Mouse (Mus musculus): ENCODE results near the gene Pi4kb. TPM values are rescaled to one million over a fixed set of nuclear protein-coding genes. Genes with fewer than 3 reads are reported as not detected.
A peak's percentile ranks its signal among the peaks of the same experiment; 100 is the strongest.
"Not testable (repeated sequence)": the region's sequence is repeated elsewhere in the genome, so short reads cannot be mapped to it uniquely, and the experiment has no call there.

Pi4kb gene
- polyA plus RNA-seq (2012; rRNA removed): 14.2 and 20.9 TPM in 2 replicates

DNA sequence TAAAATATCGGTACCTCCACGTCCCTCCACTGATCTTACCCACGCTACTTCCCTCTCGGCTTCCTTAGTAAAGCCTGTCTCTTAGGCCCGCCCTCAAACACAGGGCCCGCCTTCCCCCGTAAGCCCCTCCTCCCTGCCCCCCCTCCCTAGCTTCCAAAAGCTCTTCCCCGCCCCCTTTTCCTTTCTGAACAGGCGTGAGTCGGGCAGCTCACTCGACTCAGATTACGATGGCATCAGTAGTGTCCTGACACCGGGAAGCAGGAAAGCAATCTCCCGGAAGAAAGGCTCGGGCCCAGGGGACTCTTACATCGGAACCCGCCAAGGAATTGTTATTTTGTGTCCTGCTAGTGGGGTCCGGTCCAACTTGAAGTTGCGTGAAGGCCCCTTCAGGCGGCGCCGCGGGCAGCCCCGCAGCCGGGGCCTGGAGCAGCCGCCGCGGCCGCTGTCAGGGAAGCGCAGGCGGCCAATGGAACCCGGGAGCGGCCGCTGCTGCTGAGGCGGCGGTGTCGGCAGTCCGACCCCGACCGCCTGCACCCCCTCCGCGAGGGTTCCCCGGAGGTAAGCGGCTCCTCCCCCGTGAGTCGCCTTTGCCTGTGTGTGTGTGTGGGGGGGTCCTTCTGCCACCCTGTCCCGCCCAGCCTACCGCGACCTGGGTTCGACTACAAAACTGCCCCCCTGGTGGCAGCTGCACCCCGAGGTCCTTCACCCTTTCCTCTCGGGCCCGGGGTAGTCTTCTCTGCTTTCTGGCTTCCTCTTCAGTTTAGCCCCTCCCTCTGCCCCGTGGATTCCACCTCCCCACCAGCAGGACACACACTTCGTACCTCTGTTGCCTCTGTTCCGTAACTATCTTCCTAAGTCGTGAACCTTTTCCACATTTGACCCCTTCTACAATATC lies at the start of gene Pi4kb:
TSS of gene Pi4kb (plus strand) at position 204 of the 895 bp plus-strand sequence.
- peak within 1 kb of the TSS; percentile 87 for H3K4me3 ChIP-seq (ENCODE audit: low read depth, low read length)
- TF ChIP-seq CTCF (IDR thresholded peaks at IDR 0.05; ENCODE audit: extremely low read depth, insufficient read length, insufficient replicate concordance, low read depth, low read length) (no peak), POLR2A (IDR thresholded peaks at IDR 0.05; ENCODE audit: low read depth, low read length) (peak; percentile 46; the same call in 1 of the 2 replicates)
- no peaks in the 10 kb centered on the region for H3K4me1 ChIP-seq (ENCODE audit: control insufficient read depth, insufficient read depth, insufficient read length, low read length)
- under 1% methylated on average over 51 of the region's 57 CpGs for WGBS
- H3K36me3 ChIP-seq (ENCODE audit: control insufficient read depth, insufficient read depth, low read length): no peaks in the 10 kb centered on the region; the same call in 1 of the 2 replicates
- peak within 1 kb of the TSS; percentile 91 for H3K27ac ChIP-seq (ENCODE audit: insufficient read depth, low read depth, low read length)
- no peaks in the 10 kb centered on the region for H3K27me3 ChIP-seq (ENCODE audit: control insufficient read depth, insufficient read depth, low read length)

DNA sequence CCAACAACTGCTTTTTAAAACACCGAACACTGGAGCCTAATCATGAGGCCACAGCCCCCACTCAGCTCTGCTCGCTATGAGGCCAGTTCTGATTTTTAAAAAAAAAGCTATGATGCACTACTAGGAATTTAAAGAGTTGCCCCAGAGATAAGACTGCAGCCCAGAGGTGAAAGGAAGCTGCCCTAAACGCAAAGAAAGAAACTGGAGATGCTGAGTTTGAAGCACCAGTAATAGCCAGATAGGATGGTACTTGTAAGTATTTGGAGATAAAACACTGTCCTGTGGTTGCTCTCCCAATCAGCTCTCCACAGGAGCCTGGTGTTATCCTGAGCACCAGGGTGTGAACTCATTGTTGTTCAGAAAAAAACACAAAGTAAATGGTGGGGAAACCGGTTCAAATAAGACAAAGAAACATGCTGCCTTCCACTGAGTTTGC lies 48.2 kb upstream of the Pi4kb start:
- H3K4me3 ChIP-seq (ENCODE audit: low read depth, low read length); H3K4me1 ChIP-seq (ENCODE audit: control insufficient read depth, insufficient read depth, insufficient read length, low read length); H3K27ac ChIP-seq (ENCODE audit: insufficient read depth, low read depth, low read length); H3K36me3 ChIP-seq (ENCODE audit: control insufficient read depth, insufficient read depth, low read length); H3K27me3 ChIP-seq (ENCODE audit: control insufficient read depth, insufficient read depth, low read length): not testable (repeated sequence)
- WGBS: 75% methylated on average over 4 of the region's 4 CpGs

GRCm38 (mm10) chr3:94928979-94929378 lies 45.6 kb upstream of the Pi4kb start:
- H3K4me3 ChIP-seq (ENCODE audit: low read depth, low read length); H3K36me3 ChIP-seq (ENCODE audit: control insufficient read depth, insufficient read depth, low read length); H3K27me3 ChIP-seq (ENCODE audit: control insufficient read depth, insufficient read depth, low read length); H3K27ac ChIP-seq (ENCODE audit: insufficient read depth, low read depth, low read length): not testable (repeated sequence)
- 90% methylated on average over 4 of the region's 4 CpGs for WGBS
- H3K4me1 ChIP-seq (ENCODE audit: control insufficient read depth, insufficient read depth, insufficient read length, low read length): peaks cover 11% of the 10 kb centered on the region

DNA sequence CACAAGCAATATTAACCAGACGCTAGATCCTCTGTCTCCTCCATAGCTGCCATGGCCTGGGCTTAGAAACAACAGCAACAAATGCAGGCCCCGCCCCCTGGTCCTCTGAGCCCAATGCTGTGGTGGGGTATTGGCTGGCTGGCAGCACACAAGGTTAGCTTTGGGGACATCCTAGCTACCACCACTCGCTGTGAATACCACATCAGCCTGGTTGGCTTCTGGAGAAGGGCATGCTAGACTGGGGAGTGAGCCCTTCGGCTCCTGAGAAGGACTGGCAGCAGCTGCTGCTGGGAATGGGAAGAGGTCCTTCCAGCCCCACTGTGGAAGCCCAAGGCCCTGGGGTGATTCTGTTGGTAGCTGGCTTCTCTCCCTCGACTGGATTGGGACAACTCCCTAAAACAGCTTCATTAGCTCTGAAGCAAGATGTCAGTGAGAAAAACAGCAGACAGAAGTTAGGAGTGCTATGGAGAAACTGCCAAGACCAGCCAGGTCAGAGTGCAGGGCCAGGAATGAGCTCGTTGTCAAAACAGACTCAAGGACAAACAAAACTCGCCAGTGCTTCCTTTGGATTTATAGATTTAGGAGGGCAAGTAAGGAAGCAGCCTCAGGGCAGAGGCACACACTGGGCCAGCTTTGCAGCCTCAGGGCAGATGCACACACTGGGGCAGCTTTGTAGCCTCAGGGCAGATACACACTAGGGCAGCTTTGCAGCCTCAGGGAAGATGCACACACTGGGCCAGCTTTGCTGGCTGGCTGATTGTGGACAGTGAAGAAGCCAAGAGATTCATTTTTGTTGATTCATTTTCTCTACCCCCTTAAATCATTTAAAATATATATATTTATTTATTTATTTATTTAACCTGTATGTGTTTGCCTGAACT lies 43.9 kb upstream of the Pi4kb start:
- not testable (repeated sequence) for H3K36me3 ChIP-seq (ENCODE audit: control insufficient read depth, insufficient read depth, low read length); H3K4me1 ChIP-seq (ENCODE audit: control insufficient read depth, insufficient read depth, insufficient read length, low read length); H3K27me3 ChIP-seq (ENCODE audit: control insufficient read depth, insufficient read depth, low read length); H3K4me3 ChIP-seq (ENCODE audit: low read depth, low read length)
- peak overlapping the region; percentile 35; the same call in 1 of the 2 replicates for H3K27ac ChIP-seq (ENCODE audit: insufficient read depth, low read depth, low read length)
- 34% methylated on average over 7 of the region's 7 CpGs for WGBS

DNA sequence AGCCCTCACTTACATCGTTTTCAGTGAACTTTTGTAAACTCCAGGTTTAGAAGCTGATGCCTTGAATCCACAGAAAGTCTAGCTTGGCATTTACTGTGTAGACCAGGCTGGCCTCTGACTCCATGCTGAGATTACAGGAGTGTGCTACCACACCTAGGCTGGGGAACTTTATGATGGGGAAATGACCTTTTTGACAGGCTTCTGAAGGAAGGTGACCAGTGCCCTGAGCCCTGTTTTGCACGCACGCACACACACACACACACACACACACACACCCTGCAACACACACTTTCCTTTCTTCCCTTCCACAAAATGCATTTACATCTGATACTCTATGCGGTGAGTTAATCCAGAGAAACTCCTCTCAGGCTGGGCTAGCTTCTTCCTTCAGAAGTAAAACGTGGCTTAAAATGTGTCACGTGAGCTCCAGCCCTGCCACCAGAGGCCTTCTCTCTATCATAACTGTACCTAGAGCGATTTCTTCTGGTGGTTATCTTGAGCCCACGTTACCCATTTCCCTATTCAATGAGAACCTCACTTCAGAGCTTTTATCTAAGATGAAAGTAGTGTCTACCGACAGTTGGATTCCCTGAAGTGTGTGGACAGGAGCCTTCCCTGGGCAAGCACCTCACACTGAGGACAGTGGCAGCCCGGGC lies 43.0 kb upstream of the Pi4kb start:
- not testable (repeated sequence) for H3K4me1 ChIP-seq (ENCODE audit: control insufficient read depth, insufficient read depth, insufficient read length, low read length); H3K36me3 ChIP-seq (ENCODE audit: control insufficient read depth, insufficient read depth, low read length); H3K4me3 ChIP-seq (ENCODE audit: low read depth, low read length); H3K27me3 ChIP-seq (ENCODE audit: control insufficient read depth, insufficient read depth, low read length); H3K27ac ChIP-seq (ENCODE audit: insufficient read depth, low read depth, low read length)
- 93% methylated on average over 10 of the region's 10 CpGs for WGBS

- WGBS: 45% methylated on average over 2 of the region's 2 CpGs
- not testable (repeated sequence) for H3K36me3 ChIP-seq (ENCODE audit: control insufficient read depth, insufficient read depth, low read length); H3K4me1 ChIP-seq (ENCODE audit: control insufficient read depth, insufficient read depth, insufficient read length, low read length); H3K4me3 ChIP-seq (ENCODE audit: low read depth, low read length); H3K27me3 ChIP-seq (ENCODE audit: control insufficient read depth, insufficient read depth, low read length); H3K27ac ChIP-seq (ENCODE audit: insufficient read depth, low read depth, low read length)
These were observed 42.3 kb upstream of the Pi4kb start for GRCm38 (mm10) chr3:94932279-94932678.

DNA sequence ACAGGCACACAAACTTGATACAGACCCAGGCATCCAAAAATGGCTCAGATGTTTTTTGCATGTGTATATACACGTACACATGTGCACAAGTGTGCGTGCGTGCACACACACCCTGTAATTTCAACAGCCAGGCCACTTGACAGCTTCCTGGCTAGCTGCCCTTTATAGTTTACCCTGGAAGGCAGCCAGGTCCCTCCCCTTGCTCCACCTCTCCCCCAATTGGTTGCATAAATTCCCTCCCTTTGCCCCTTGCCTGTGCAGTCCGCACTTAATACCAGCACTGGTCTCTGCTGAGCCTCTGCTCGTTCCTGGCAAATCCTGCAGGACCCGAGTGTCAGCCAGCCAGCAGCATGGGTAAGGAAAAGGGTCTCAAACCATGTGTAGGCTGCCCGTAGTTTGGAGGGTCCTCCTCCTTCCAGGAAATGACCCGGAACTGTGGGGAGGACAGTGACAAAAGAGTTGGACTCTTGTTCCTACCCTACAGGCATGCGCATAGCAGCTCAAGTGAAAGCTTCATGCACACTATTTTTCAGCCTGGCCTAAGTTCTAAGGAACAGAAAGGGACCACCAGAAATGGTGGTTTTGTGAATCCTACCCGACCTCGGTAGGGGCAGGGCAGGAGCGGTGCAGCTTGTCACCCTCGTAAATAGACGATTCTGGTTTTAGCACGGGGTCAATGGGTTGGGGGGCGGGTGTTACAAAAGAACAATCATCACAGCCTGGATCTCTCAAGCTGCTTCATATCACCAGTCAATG lies 41.5 kb upstream of the Pi4kb start, which contains the start of gene Selenbp1:
TSS of gene Selenbp1 (plus strand) at position 248 of the 756 bp plus-strand sequence.
- 0 out of 2 replicates have a peak, but pooled peaks cover 1% of the 10 kb centered on the region for H3K36me3 ChIP-seq (ENCODE audit: control insufficient read depth, insufficient read depth, low read length)
- peak; percentile 85 for TF ChIP-seq POLR2A (IDR thresholded peaks at IDR 0.05; ENCODE audit: low read depth, low read length)
- no peak for TF ChIP-seq CTCF (IDR thresholded peaks at IDR 0.05; ENCODE audit: extremely low read depth, insufficient read length, insufficient replicate concordance, low read depth, low read length)
- H3K27ac ChIP-seq (ENCODE audit: insufficient read depth, low read depth, low read length): peak within 1 kb of the TSS; percentile 74
- peaks cover 9% of the 10 kb centered on the region for H3K4me1 ChIP-seq (ENCODE audit: control insufficient read depth, insufficient read depth, insufficient read length, low read length)
- H3K4me3 ChIP-seq (ENCODE audit: low read depth, low read length): peak within 1 kb of the TSS; percentile 65
- WGBS: 2% methylated on average over 16 of the region's 16 CpGs
- no peaks in the 10 kb centered on the region for H3K27me3 ChIP-seq (ENCODE audit: control insufficient read depth, insufficient read depth, low read length)

DNA sequence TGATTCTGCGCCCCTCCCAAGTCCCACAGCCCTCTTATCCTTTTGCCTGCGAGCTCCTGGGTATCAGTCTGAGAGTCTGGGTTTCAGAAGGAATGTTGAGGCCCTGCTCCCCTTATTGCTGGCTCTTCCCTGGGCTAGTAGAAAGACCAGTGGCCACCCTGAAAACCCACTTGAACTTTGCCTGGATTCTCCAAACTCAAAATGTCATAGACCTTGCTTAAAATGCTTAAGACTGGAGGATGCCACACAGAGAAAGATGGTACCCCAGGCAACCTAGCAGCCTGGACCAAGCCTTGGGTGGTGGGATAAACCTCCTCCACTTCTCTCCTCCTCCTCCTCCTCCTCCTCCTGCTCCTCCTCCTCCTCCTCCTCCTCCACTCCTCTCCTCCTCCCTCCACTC lies 40.9 kb upstream of the Pi4kb start:
- not testable (repeated sequence) for H3K27ac ChIP-seq (ENCODE audit: insufficient read depth, low read depth, low read length); H3K36me3 ChIP-seq (ENCODE audit: control insufficient read depth, insufficient read depth, low read length); H3K4me1 ChIP-seq (ENCODE audit: control insufficient read depth, insufficient read depth, insufficient read length, low read length); H3K27me3 ChIP-seq (ENCODE audit: control insufficient read depth, insufficient read depth, low read length)
- no CpG with 5 or more reads among the region's 2 CpGs for WGBS
- H3K4me3 ChIP-seq (ENCODE audit: low read depth, low read length): peak overlapping the region; percentile 65; the same call in 1 of the 2 replicates

DNA sequence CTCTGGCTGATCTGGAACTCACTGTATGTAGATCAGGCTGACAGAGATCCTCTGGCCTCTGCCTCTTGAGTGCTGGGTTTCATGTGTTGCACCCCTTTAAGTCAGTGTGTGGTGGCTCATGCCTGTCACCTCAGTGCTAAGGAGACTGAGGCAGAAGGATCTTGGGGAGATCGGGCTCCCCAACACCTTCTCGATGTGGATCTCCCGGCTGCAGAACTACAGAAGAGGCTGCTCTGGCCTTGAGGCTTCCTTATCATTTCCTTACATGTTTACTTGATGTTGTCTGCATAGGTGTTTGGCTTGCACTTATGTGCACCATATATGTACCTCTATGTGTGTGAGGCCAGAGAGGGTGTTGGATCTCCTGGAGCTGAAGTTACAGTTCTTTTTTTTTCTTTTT lies 40.0 kb upstream of the Pi4kb start:
- H3K36me3 ChIP-seq (ENCODE audit: control insufficient read depth, insufficient read depth, low read length); H3K4me1 ChIP-seq (ENCODE audit: control insufficient read depth, insufficient read depth, insufficient read length, low read length); H3K4me3 ChIP-seq (ENCODE audit: low read depth, low read length); H3K27me3 ChIP-seq (ENCODE audit: control insufficient read depth, insufficient read depth, low read length); H3K27ac ChIP-seq (ENCODE audit: insufficient read depth, low read depth, low read length): not testable (repeated sequence)
- WGBS: 96% methylated on average over 3 of the region's 3 CpGs

- not testable (repeated sequence) for H3K36me3 ChIP-seq (ENCODE audit: control insufficient read depth, insufficient read depth, low read length); H3K4me1 ChIP-seq (ENCODE audit: control insufficient read depth, insufficient read depth, insufficient read length, low read length); H3K27ac ChIP-seq (ENCODE audit: insufficient read depth, low read depth, low read length); H3K27me3 ChIP-seq (ENCODE audit: control insufficient read depth, insufficient read depth, low read length); H3K4me3 ChIP-seq (ENCODE audit: low read depth, low read length)
- 78% methylated on average over 3 of the region's 3 CpGs for WGBS
These were observed 39.2 kb upstream of the Pi4kb start for GRCm38 (mm10) chr3:94935332-94935731.

All from small intestine, adult 2 months (tissue).